Mouse (Mus musculus) lung, postnatal 25 days (tissue): Measurements from ENCODE around the gene Btbd35f18.
"Not testable (repeated sequence)": the region's sequence is repeated elsewhere in the genome, so short reads cannot be mapped to it uniquely, and the experiment has no call there.

Source experiments
- DNase-seq: peaks from one replicate; pipeline ENCODE4 v3.0.0; 2022; ENCODE audit warnings: low spot score

Gene Btbd35f18

DNA sequence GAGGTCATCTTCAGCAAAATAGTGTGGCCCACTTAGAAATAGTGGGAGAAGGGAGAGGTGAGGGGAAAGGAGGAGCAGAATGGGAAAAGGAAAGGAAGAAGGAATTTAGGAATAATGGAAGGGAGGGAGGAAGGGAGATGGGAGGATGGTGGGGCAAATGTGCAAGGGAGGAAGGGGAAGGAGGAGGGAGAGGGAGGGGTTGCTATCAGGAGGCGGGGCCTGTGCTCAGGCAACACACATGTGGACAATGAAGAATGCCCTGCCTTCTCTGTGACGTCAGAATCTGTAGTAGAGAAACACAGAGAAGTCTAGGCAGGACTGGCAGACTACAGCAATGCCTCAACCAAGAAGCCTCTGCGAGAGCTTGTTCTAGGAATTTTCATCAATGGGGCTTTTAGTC lies at the start of gene Btbd35f18:
Gene Btbd35f18 (plus strand): TSS at position 301 of the 400 bp plus-strand sequence.
- DNase-seq = not testable (repeated sequence)
